Mouse (Mus musculus) kidney, postnatal 10 days (tissue): ENCODE results near the gene Slain1.

Source experiments
- DNase-seq: peaks from one replicate; pipeline ENCODE4 v3.0.0; 2021; ENCODE audit warnings: mixed read lengths

Slain1 gene

GRCm38 (mm10) chr14:103649896-103650334 lies at the start of gene Slain1:
TSS of gene Slain1 (plus strand) at chr14:103650228.
- peak; percentile 90 for DNase-seq

GRCm38 (mm10) chr14:103608063-103608462 lies 42.0 kb upstream of the Slain1 start:
- no peak for DNase-seq

- no peak for DNase-seq
Measured at GRCm38 (mm10) chr14:103613573-103614271, 36.3 kb upstream of the Slain1 start.

GRCm38 (mm10) chr14:103614272-103614587 lies 35.8 kb upstream of the Slain1 start:
- no peak for DNase-seq

- no peak for DNase-seq
Measured at GRCm38 (mm10) chr14:103619756-103620155, 30.3 kb upstream of the Slain1 start.

GRCm38 (mm10) chr14:103621207-103621606 lies 28.8 kb upstream of the Slain1 start:
- no peak for DNase-seq

GRCm38 (mm10) chr14:103626100-103626499 lies 23.9 kb upstream of the Slain1 start:
- no peak for DNase-seq

GRCm38 (mm10) chr14:103629639-103630364 lies 20.2 kb upstream of the Slain1 start:
- no peak for DNase-seq

- no peak for DNase-seq
Measured at GRCm38 (mm10) chr14:103630545-103630944, 19.5 kb upstream of the Slain1 start.

GRCm38 (mm10) chr14:103643933-103644332 lies 6.1 kb upstream of the Slain1 start:
- no peak for DNase-seq

GRCm38 (mm10) chr14:103647981-103648380 lies 2.0 kb upstream of the Slain1 start:
- DNase-seq = no peak

GRCm38 (mm10) chr14:103648623-103649255 lies 1.3 kb upstream of the Slain1 start:
- DNase-seq = peak; percentile 9

- no peak for DNase-seq
Measured at GRCm38 (mm10) chr14:103649302-103649701, 726 bp upstream of the Slain1 start.

- peak; percentile 77 for DNase-seq
Measured at GRCm38 (mm10) chr14:103650413-103651101, 529 bp downstream of the Slain1 start.

GRCm38 (mm10) chr14:103651106-103651505 lies 1.1 kb downstream of the Slain1 start:
- no peak for DNase-seq

- no peak for DNase-seq
Measured at GRCm38 (mm10) chr14:103651562-103651961, 1.5 kb downstream of the Slain1 start.

GRCm38 (mm10) chr14:103652524-103652923 lies 2.5 kb downstream of the Slain1 start:
- no peak for DNase-seq

- DNase-seq = no peak
Measured at GRCm38 (mm10) chr14:103653800-103654199, 3.8 kb downstream of the Slain1 start.

- no peak for DNase-seq
Measured at GRCm38 (mm10) chr14:103655448-103655847, 5.4 kb downstream of the Slain1 start.

GRCm38 (mm10) chr14:103657876-103658275 lies 7.8 kb downstream of the Slain1 start:
- no peak for DNase-seq

GRCm38 (mm10) chr14:103663026-103663425 lies 13.0 kb downstream of the Slain1 start:
- no peak for DNase-seq

GRCm38 (mm10) chr14:103664391-103664790 lies 14.4 kb downstream of the Slain1 start:
- no peak for DNase-seq

GRCm38 (mm10) chr14:103666347-103666954 lies 16.4 kb downstream of the Slain1 start:
- no peak for DNase-seq
